Mouse (Mus musculus): ENCODE results near the gene 4930590J08Rik. TPM values are rescaled to one million over a fixed set of nuclear protein-coding genes. Genes with fewer than 3 reads are reported as not detected.
"Not testable (repeated sequence)": the region's sequence is repeated elsewhere in the genome, so short reads cannot be mapped to it uniquely, and the experiment has no call there.

The 4930590J08Rik gene
- polyA plus RNA-seq (2012; rRNA removed), result 131 and 134 TPM in 2 replicates

DNA sequence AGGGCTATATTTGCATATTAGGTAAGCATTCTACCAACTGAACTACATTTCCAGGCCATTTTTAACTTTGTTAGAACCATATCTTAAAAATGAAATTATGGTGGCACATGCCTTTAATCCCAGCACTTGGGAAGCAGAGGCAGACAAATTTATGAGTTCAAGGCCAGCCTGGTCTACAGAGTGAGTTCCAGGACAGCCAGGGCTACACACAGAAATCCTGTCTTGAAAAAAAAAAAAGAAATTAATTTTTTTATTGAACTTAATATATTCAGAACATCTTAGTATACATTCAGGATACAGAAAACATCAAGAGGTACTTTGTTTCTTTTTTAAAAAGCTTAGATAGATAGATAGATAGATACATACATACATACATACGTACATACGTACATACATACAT, at the start of gene 4930590J08Rik:
Gene 4930590J08Rik (plus strand): TSS at position 301 of the 400 bp plus-strand sequence.
- peak within 1 kb of the TSS; percentile 78 for H3K27ac ChIP-seq (ENCODE audit: control insufficient read depth, insufficient read depth, low read depth, low read length)
- not testable (repeated sequence) for H3K27me3 ChIP-seq (ENCODE audit: control insufficient read depth, insufficient read depth, low read length); H3K4me1 ChIP-seq (ENCODE audit: control insufficient read depth, insufficient read depth, low read length); H3K36me3 ChIP-seq (ENCODE audit: control insufficient read depth, insufficient read depth, low read length)
- peak within 1 kb of the TSS; percentile 90 for H3K4me3 ChIP-seq (ENCODE audit: control insufficient read depth, low read depth, low read length)

DNA sequence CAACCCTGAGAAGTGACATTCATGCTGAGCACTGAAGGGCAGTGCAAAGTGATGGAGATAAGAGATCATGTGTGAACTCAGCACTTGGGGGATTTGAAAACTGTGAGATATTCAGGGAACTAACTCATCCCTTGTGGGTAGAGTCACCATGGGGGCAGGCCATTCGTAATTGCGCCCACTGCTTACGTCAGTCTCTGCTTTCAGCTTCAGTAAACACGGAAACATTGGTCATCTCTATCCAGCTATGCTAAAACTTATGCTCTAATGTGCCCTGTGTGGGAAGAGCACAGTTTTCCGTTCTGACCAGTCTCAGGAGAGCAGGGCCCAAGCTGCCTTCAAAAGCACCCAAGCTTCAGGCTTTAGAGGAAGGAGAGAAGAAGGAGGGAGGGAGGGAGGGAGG, 44.3 kb upstream of the 4930590J08Rik start:
- no peak for TF ChIP-seq POLR2A (IDR thresholded peaks at IDR 0.05; ENCODE audit: control insufficient read depth, low read depth, low read length)
- no peak for TF ChIP-seq CTCF (IDR thresholded peaks at IDR 0.05; ENCODE audit: control insufficient read depth, insufficient read depth, insufficient replicate concordance, low read depth, low read length)
- Histone ChIP-seq H3K4me1 (ENCODE audit: control insufficient read depth, insufficient read depth, low read length) (no peaks in the 10 kb centered on the region), H3K27ac (ENCODE audit: control insufficient read depth, insufficient read depth, low read depth, low read length) (no peak overlapping the region), H3K4me3 (ENCODE audit: control insufficient read depth, low read depth, low read length) (no peak overlapping the region), H3K27me3 (ENCODE audit: control insufficient read depth, insufficient read depth, low read length) (no peaks in the 10 kb centered on the region), H3K36me3 (ENCODE audit: control insufficient read depth, insufficient read depth, low read length) (no peaks in the 10 kb centered on the region)

DNA sequence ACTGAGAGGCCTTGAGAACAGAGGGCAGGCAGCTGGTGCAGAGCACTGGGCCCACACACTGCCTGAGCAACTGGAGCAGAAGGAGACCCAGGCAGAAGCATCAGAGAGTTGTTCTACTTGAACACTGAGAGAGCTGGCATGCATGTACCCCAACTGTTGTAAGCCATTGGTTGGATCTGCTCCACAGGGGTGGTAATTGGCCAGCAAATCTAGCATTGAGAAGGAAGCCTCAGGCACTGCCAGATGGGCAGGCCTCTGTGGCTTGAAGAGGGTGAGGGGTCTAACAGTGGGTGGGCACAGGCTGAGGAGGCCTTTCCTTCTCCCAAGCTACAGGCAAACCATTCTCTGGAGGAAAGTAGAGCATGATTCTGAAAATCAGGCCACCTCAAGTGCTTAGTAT, 39.8 kb upstream of the 4930590J08Rik start:
- Histone ChIP-seq H3K4me3 (ENCODE audit: control insufficient read depth, low read depth, low read length) (no peak overlapping the region), H3K4me1 (ENCODE audit: control insufficient read depth, insufficient read depth, low read length) (no peaks in the 10 kb centered on the region), H3K27ac (ENCODE audit: control insufficient read depth, insufficient read depth, low read depth, low read length) (no peak overlapping the region), H3K36me3 (ENCODE audit: control insufficient read depth, insufficient read depth, low read length) (no peaks in the 10 kb centered on the region), H3K27me3 (ENCODE audit: control insufficient read depth, insufficient read depth, low read length) (no peaks in the 10 kb centered on the region)
- no peak for TF ChIP-seq POLR2A (IDR thresholded peaks at IDR 0.05; ENCODE audit: control insufficient read depth, low read depth, low read length)
- no peak for TF ChIP-seq CTCF (IDR thresholded peaks at IDR 0.05; ENCODE audit: control insufficient read depth, insufficient read depth, insufficient replicate concordance, low read depth, low read length)

DNA sequence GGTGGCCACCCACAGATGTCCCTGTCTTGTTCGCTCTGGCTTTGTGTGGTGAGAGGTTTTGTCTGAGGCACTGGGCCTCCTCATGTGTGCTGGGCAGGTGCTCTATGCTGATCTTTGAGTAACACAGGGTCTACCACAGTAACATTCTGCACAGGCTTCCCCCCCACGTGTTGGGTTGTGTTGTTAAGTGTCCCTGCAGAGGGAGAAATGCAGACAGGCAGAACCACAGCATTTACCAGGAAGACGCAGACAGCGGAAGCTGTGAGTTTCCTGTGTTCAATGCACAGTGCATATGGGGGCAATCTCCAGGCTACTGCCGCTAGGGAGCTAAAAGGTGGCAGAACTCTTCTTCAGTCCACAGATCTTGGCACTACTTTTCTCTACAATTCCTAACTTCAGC, 38.0 kb upstream of the 4930590J08Rik start:
- no peaks in the 10 kb centered on the region for H3K27me3 ChIP-seq (ENCODE audit: control insufficient read depth, insufficient read depth, low read length)
- H3K27ac ChIP-seq (ENCODE audit: control insufficient read depth, insufficient read depth, low read depth, low read length), result no peak overlapping the region
- no peak overlapping the region for H3K4me3 ChIP-seq (ENCODE audit: control insufficient read depth, low read depth, low read length)
- H3K36me3 ChIP-seq (ENCODE audit: control insufficient read depth, insufficient read depth, low read length), result no peaks in the 10 kb centered on the region
- no peaks in the 10 kb centered on the region for H3K4me1 ChIP-seq (ENCODE audit: control insufficient read depth, insufficient read depth, low read length)
- TF ChIP-seq POLR2A (IDR thresholded peaks at IDR 0.05; ENCODE audit: control insufficient read depth, low read depth, low read length) (no peak), CTCF (IDR thresholded peaks at IDR 0.05; ENCODE audit: control insufficient read depth, insufficient read depth, insufficient replicate concordance, low read depth, low read length) (no peak)

DNA sequence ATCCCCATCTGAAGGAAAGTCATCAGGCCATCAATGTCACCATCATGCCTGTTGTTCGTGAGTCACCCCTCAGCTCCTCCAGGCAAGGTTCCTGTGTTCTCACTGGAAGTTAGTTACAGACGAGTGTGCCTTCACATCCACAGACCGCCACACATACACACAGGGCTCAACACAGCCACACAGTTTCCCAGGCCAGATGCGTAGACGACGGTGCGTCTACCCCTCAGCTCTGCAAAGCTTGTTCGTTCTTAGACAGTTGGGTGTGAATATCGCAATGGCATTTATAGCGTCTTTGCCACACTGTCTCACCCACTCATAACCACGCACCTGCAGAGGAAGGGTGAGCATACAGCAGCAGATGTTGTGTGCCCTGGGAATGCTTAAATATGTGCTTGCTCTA, 37.0 kb upstream of the 4930590J08Rik start:
- Histone ChIP-seq H3K27me3 (ENCODE audit: control insufficient read depth, insufficient read depth, low read length) (no peaks in the 10 kb centered on the region), H3K27ac (ENCODE audit: control insufficient read depth, insufficient read depth, low read depth, low read length) (no peak overlapping the region), H3K4me3 (ENCODE audit: control insufficient read depth, low read depth, low read length) (no peak overlapping the region), H3K4me1 (ENCODE audit: control insufficient read depth, insufficient read depth, low read length) (no peaks in the 10 kb centered on the region), H3K36me3 (ENCODE audit: control insufficient read depth, insufficient read depth, low read length) (no peaks in the 10 kb centered on the region)
- TF ChIP-seq CTCF (IDR thresholded peaks at IDR 0.05; ENCODE audit: control insufficient read depth, insufficient read depth, insufficient replicate concordance, low read depth, low read length) (no peak), POLR2A (IDR thresholded peaks at IDR 0.05; ENCODE audit: control insufficient read depth, low read depth, low read length) (no peak)

DNA sequence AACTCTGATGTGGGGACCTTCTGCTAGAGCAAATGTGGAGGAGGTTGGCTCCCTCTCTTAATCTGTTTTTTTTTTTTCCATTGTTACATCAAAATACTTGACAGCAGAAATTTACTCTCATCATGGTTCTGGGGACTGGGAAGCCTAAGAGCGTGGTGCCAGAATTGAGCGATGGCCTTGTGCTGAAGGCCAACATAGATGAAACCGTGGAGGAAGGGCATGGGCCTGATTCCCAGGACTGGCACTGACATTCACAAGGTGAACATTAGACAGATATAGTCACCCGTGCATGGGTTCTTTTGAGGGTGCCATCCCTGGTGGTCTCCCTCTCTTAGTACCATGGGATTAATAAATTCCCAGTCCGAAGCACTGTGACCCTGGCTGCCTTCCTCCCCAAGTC, 34.5 kb upstream of the 4930590J08Rik start:
- no peak overlapping the region for H3K4me3 ChIP-seq (ENCODE audit: control insufficient read depth, low read depth, low read length)
- no peaks in the 10 kb centered on the region for H3K4me1 ChIP-seq (ENCODE audit: control insufficient read depth, insufficient read depth, low read length)
- H3K27ac ChIP-seq (ENCODE audit: control insufficient read depth, insufficient read depth, low read depth, low read length), result no peak overlapping the region
- H3K27me3 ChIP-seq (ENCODE audit: control insufficient read depth, insufficient read depth, low read length), result no peaks in the 10 kb centered on the region
- no peaks in the 10 kb centered on the region for H3K36me3 ChIP-seq (ENCODE audit: control insufficient read depth, insufficient read depth, low read length)
- TF ChIP-seq POLR2A (IDR thresholded peaks at IDR 0.05; ENCODE audit: control insufficient read depth, low read depth, low read length), result no peak

DNA sequence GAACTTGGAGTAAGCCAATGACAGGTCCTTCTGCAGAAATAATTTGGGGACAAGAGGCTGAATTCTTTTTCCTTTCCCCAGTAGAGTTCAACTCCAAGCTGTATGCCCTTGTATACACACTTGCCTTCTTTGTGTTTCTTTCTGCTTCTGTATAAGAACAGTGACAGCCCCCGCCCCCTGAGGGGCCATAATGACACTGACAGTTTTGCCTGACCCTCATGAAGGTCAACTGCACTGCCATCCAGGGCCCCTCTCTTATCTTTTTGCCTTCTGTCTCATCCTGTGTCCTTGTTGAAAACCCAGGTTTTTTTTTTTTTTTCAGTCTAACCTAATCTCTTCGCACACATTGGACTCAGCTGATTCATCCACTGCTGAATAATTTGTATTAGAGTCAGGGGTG, 29.8 kb upstream of the 4930590J08Rik start:
- no peaks in the 10 kb centered on the region; the same call in 1 of the 2 replicates for H3K4me1 ChIP-seq (ENCODE audit: control insufficient read depth, insufficient read depth, low read length)
- no peak for TF ChIP-seq CTCF (IDR thresholded peaks at IDR 0.05; ENCODE audit: control insufficient read depth, insufficient read depth, insufficient replicate concordance, low read depth, low read length)
- no peak for TF ChIP-seq POLR2A (IDR thresholded peaks at IDR 0.05; ENCODE audit: control insufficient read depth, low read depth, low read length)
- no peak overlapping the region for H3K4me3 ChIP-seq (ENCODE audit: control insufficient read depth, low read depth, low read length)
- H3K36me3 ChIP-seq (ENCODE audit: control insufficient read depth, insufficient read depth, low read length), result no peaks in the 10 kb centered on the region
- H3K27ac ChIP-seq (ENCODE audit: control insufficient read depth, insufficient read depth, low read depth, low read length), result no peak overlapping the region
- H3K27me3 ChIP-seq (ENCODE audit: control insufficient read depth, insufficient read depth, low read length), result no peaks in the 10 kb centered on the region

DNA sequence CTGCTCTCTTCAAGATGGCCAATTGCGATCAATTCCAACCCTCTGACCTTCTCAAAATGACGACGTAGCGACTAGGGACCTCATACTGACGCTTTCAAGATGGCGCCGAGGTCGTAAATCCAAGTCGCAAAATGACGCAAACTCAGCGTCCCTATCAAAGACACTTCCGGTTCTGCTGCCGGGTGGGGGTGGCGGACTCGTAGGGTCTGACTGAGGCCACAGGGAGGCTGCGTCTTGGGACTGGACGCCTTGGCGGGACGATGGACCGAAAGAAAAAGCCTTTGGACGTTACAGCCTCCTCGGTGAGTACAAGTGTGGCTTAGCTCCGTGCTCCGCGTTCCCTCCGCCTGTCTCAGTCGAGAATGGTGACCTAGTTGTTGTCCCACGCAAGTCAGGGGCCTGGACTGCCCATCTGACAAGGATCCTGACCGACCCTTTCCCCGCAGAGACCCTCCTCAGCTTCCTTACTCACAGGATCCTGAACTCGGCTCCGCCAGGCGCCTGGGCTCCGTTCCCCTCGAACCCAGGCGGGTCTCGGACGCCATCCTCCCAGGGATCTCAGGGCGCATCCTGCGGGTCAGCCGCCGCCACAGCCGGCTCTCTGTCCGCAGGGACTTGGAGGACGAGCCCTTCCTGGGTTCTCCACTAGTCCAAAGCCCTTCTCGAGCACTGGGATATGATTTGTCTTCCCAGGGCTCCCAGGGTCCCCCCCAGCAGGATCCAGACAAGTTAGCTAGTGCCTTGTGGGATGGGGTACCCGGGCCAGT, 24.5 kb upstream of the 4930590J08Rik start, which contains the start of gene Ccdc174:
Gene Ccdc174 (plus strand): TSS at position 169 of the 767 bp plus-strand sequence.
- Histone ChIP-seq H3K4me3 (ENCODE audit: control insufficient read depth, low read depth, low read length) (peak within 1 kb of the TSS; percentile 98), H3K27ac (ENCODE audit: control insufficient read depth, insufficient read depth, low read depth, low read length) (peak within 1 kb of the TSS; percentile 82), H3K27me3 (ENCODE audit: control insufficient read depth, insufficient read depth, low read length) (no peaks in the 10 kb centered on the region), H3K36me3 (ENCODE audit: control insufficient read depth, insufficient read depth, low read length) (no peaks in the 10 kb centered on the region), H3K4me1 (ENCODE audit: control insufficient read depth, insufficient read depth, low read length) (peaks cover 3% of the 10 kb centered on the region; the same call in 1 of the 2 replicates)
- TF ChIP-seq CTCF (IDR thresholded peaks at IDR 0.05; ENCODE audit: control insufficient read depth, insufficient read depth, insufficient replicate concordance, low read depth, low read length) (no peak), POLR2A (IDR thresholded peaks at IDR 0.05; ENCODE audit: control insufficient read depth, low read depth, low read length) (peak; percentile 92)

Data from testis, adult 2 months (tissue).